ENCODE assay signal across 8 mouse cellular contexts in the genomic region with DNA sequence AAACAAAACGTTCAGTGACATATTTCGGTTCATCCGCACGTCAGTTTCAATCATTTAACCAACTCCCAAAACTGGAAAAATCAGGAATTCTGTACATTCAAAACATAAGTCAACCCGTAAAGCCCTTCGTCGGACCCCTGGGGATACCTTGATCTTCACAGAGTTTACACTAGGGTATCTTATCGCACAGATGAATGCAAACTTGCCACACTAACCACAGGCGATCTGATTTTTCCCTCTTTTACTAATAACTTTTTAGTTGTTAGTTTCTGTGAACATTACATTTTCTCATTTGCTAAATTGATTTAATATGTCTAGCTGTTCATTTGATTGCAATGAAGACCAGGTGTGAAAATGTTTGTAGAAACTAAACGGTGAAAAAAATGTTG. TPM values are rescaled to one million over a fixed set of nuclear protein-coding genes. Genes with fewer than 3 reads are reported as not detected.
DNase-seq lines count a peak whose midpoint lies in the region; ATAC-seq and TF ChIP-seq lines count a peak whose summit lies in the region.

No protein-coding gene starts in this region.

- no peak for ATAC-seq in heart, embryonic 15.5 days (replicated peaks; ENCODE audit: insufficient number of reproducible peaks, insufficient read depth, low FRiP score, low read depth)
- ATAC-seq in hindbrain, embryonic 11.5 days (ENCODE audit: low FRiP score), result no peak
- ATAC-seq in midbrain, embryonic 11.5 days (ENCODE audit: low FRiP score), result no peak
- ATAC-seq in frontal cortex, adult (ENCODE audit: low TSS enrichment), result no peak

- 7% methylated on average over 10 of the region's 10 CpGs for WGBS in heart, embryonic 15.5 days
- WGBS in bone marrow, adult 2 months, result 6% methylated on average over 10 of the region's 10 CpGs
- 11% methylated on average over 10 of the region's 10 CpGs for WGBS in hindbrain, embryonic 11.5 days
- WGBS in midbrain, embryonic 11.5 days, result 11% methylated on average over 10 of the region's 10 CpGs

- peaks cover 10% of the 10 kb centered on the region; the same call in 1 of the 2 replicates for H3K4me1 ChIP-seq in heart, embryonic 15.5 days (replicated peaks)
- H3K4me1 ChIP-seq in bone marrow, adult 2 months (ENCODE audit: control insufficient read depth, insufficient read depth, low read length), result no peaks in the 10 kb centered on the region
- H3K4me1 ChIP-seq in hindbrain, embryonic 11.5 days (replicated peaks; ENCODE audit: control insufficient read depth, insufficient read depth, low read length), result no peaks in the 10 kb centered on the region
- H3K4me1 ChIP-seq in midbrain, embryonic 11.5 days (ENCODE audit: control insufficient read depth, insufficient read depth, low read length), result peaks cover 3% of the 10 kb centered on the region

- peak overlapping the region; percentile 75 for H3K4me3 ChIP-seq in heart, embryonic 15.5 days
- H3K4me3 ChIP-seq in bone marrow, adult 2 months (replicated peaks; ENCODE audit: control insufficient read depth, low read depth, low read length), result peak overlapping the region; percentile 90
- H3K4me3 ChIP-seq in hindbrain, embryonic 11.5 days (ENCODE audit: low read depth, low read length), result peak overlapping the region; percentile 76
- H3K4me3 ChIP-seq in midbrain, embryonic 11.5 days (ENCODE audit: low read depth, low read length), result peak overlapping the region; percentile 59

- no peaks in the 10 kb centered on the region for H3K27me3 ChIP-seq in heart, embryonic 15.5 days
- H3K27me3 ChIP-seq in hindbrain, embryonic 11.5 days (ENCODE audit: control insufficient read depth, insufficient read depth, low read length), result no peaks in the 10 kb centered on the region
- H3K27me3 ChIP-seq in midbrain, embryonic 11.5 days (ENCODE audit: control insufficient read depth, insufficient read depth, low read length), result no peaks in the 10 kb centered on the region

- H3K9me3 ChIP-seq in heart, embryonic 15.5 days (replicated peaks), result no peaks in the 10 kb centered on the region
- no peaks in the 10 kb centered on the region for H3K9me3 ChIP-seq in hindbrain, embryonic 11.5 days (ENCODE audit: control insufficient read depth, low read length)
- no peaks in the 10 kb centered on the region for H3K9me3 ChIP-seq in midbrain, embryonic 11.5 days (ENCODE audit: control insufficient read depth, low read length)

- intact Hi-C loops in heart, postnatal 10 days (cut with DNase I), result loop anchor here (1.0 to 10.0 kb wide), 3 partner anchors 67 to 239 kb away; partner anchors contain the start of gene Mfsd14a

- peaks cover 9% of the 10 kb centered on the region for H3K36me3 ChIP-seq in heart, embryonic 15.5 days
- H3K36me3 ChIP-seq in hindbrain, embryonic 11.5 days (ENCODE audit: control insufficient read depth, insufficient read depth, low read length), result no peaks in the 10 kb centered on the region
- peaks cover 5% of the 10 kb centered on the region for H3K36me3 ChIP-seq in midbrain, embryonic 11.5 days (ENCODE audit: control insufficient read depth, insufficient read depth, low read length)

- TF ChIP-seq CTCF in bone marrow, adult 2 months (IDR thresholded peaks at IDR 0.05; ENCODE audit: control insufficient read depth, insufficient read depth, low read length), result no peak

- no peak for TF ChIP-seq POLR2A in bone marrow, adult 2 months (IDR thresholded peaks at IDR 0.05; ENCODE audit: borderline replicate concordance, control insufficient read depth, low read depth, low read length)

- no peak overlapping the region for H3K27ac ChIP-seq in heart, embryonic 15.5 days
- peak overlapping the region; percentile 69 for H3K27ac ChIP-seq in bone marrow, adult 2 months (ENCODE audit: control insufficient read depth, insufficient read depth, low read depth, low read length, poor library complexity)
- H3K27ac ChIP-seq in hindbrain, embryonic 11.5 days (ENCODE audit: low read depth, low read length), result no peak overlapping the region
- no peak overlapping the region for H3K27ac ChIP-seq in midbrain, embryonic 11.5 days (ENCODE audit: low read depth, low read length)

- peak overlapping the region; percentile 80 for H3K4me2 ChIP-seq in heart, embryonic 15.5 days
- peak overlapping the region; percentile 52 for H3K4me2 ChIP-seq in hindbrain, embryonic 11.5 days (replicated peaks; ENCODE audit: low read depth, low read length)
- peak overlapping the region; percentile 64 for H3K4me2 ChIP-seq in midbrain, embryonic 11.5 days

- no peak for DNase-seq in heart, postnatal 10 days
- DNase-seq in hindbrain, embryonic 11.5 days (ENCODE audit: low spot score), result no peak
- DNase-seq in midbrain, embryonic 11.5 days (ENCODE audit: low spot score, missing footprints), result no peak
- no peak for DNase-seq in urinary bladder, postnatal 36 days (ENCODE audit: low spot score in 2 of 2)
- no peak for DNase-seq in right cerebral cortex, postnatal 10 days (ENCODE audit: low spot score in 2 of 2)

- H3K9ac ChIP-seq in heart, embryonic 15.5 days, result peak overlapping the region; percentile 68
- peak overlapping the region; percentile 82 for H3K9ac ChIP-seq in hindbrain, embryonic 11.5 days (ENCODE audit: low read depth, low read length)
- peak overlapping the region; percentile 82 for H3K9ac ChIP-seq in midbrain, embryonic 11.5 days (ENCODE audit: low read length)

RNA-seq across cellular contexts. Expression of gene Sass6, which starts 0.8 kb away (rescaled TPM):
- polyA plus RNA-seq in heart, embryonic 15.5 days (2015; fragmentation: Nextera tagmentation; extraction: Ambion mirVana), result 12.6 and 13.4 TPM in 2 replicates
- total RNA-seq in heart, postnatal 10 days (2021), result 1 to 10 TPM; 4.7 to 4.9 TPM
- 12.7 and 17.9 TPM in 2 replicates for polyA plus RNA-seq in bone marrow, adult 2 months (2011; ENCODE audit: insufficient read depth, insufficient read length, low replicate concordance, missing spikeins)
- polyA plus RNA-seq in hindbrain, embryonic 11.5 days (2014; fragmentation: Nextera tagmentation; extraction: Ambion mirVana), result 32.7 and 34.9 TPM in 2 replicates
- polyA plus RNA-seq in midbrain, embryonic 11.5 days (2014; fragmentation: Nextera tagmentation; extraction: Ambion mirVana), result 36.0 and 37.5 TPM in 2 replicates

RNA-seq across cellular contexts. Expression of gene Trmt13, which starts 18.8 kb away (rescaled TPM):
- 17.5 and 18.3 TPM in 2 replicates for polyA plus RNA-seq in heart, embryonic 15.5 days (2015; fragmentation: Nextera tagmentation; extraction: Ambion mirVana)
- total RNA-seq in heart, postnatal 10 days (2021), result 1 to 10 TPM; 7.0 to 9.3 TPM
- polyA plus RNA-seq in bone marrow, adult 2 months (2011; ENCODE audit: insufficient read depth, insufficient read length, low replicate concordance, missing spikeins), result 9.4 and 22.0 TPM in 2 replicates
- polyA plus RNA-seq in hindbrain, embryonic 11.5 days (2014; fragmentation: Nextera tagmentation; extraction: Ambion mirVana), result 22.8 and 31.3 TPM in 2 replicates
- 21.1 and 23.5 TPM in 2 replicates for polyA plus RNA-seq in midbrain, embryonic 11.5 days (2014; fragmentation: Nextera tagmentation; extraction: Ambion mirVana)

RNA-seq across cellular contexts. Expression of gene Lrrc39, which starts 32.8 kb away (rescaled TPM):
- 29.7 and 35.8 TPM in 2 replicates for polyA plus RNA-seq in heart, embryonic 15.5 days (2015; fragmentation: Nextera tagmentation; extraction: Ambion mirVana)
- 10 to 100 TPM; 73.5 to 78.8 TPM for total RNA-seq in heart, postnatal 10 days (2021)
- polyA plus RNA-seq in bone marrow, adult 2 months (2011; ENCODE audit: insufficient read depth, insufficient read length, low replicate concordance, missing spikeins), result 3.4 and 4.2 TPM in 2 replicates
- polyA plus RNA-seq in hindbrain, embryonic 11.5 days (2014; fragmentation: Nextera tagmentation; extraction: Ambion mirVana), result 0.66 and 0.67 TPM in 2 replicates
- 0.88 and 0.97 TPM in 2 replicates for polyA plus RNA-seq in midbrain, embryonic 11.5 days (2014; fragmentation: Nextera tagmentation; extraction: Ambion mirVana)
